Mouse (Mus musculus): Measurements from ENCODE around the gene Grem1.
A peak's percentile ranks its signal among the peaks of the same experiment; 100 is the strongest.

The Grem1 gene

DNA sequence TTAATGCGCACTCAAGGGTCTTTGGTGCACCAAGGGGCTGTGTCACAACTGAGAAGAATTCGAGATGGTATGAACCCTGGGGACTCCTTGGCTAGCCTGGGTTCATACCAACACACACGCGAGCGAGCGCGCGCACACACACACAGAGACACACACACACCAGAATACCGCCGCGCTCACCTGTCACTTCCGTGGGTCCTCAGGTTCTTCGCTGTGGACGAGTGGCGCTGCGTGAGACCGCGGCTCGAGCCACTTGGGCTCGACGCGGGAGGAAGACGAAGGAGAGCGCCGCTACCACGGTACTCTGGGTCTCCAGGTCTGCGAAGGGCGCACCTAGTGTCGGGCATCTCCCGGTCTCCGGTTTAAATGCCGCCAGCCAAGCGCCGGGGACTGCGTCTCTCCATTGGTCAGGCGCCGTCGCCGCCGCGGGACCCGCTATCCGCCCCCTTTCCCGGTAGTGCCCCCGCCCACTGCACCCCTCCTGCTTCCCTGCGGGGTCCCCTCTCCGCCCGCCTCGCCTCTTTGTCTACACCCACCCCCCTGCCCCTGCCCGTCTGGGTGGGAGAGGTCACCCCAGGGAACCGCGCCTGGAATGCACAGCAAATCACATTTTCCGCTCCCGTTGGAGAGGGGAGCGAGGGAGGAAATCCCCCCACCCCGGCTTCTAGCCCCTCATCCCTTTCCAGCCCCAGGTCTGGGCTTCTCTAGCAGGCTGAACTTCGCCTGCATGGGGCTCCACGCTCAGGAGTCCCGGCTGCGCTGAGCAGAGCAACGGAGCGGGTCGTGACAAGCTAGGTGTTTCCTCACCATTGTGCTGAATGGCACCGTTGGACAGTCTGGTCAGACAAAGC, at the start of gene Grem1:
TSS of gene Grem1 (minus strand) at position 336 of the 851 bp plus-strand sequence.
- DNase-seq: no peak

DNA sequence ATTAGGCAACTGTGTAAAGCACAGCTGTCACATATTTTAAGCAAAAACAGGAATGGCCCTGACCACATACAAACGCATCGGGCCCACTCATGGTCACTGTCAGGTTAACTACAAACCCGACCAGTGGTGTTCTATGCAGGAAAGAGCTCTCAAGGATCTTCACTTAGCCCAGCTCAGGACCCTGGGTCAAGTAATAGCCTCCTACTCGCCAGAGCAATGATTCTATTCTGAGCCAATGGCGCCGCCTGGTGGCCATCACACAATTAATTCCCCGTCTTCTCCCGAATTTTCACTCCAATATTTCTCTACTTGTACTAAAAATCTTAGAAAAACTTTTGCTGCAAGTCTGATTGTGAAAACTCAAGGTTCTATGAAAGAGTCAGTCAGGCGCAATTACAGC, 49.2 kb upstream of the Grem1 start:
- DNase-seq: peak; percentile 26

DNA sequence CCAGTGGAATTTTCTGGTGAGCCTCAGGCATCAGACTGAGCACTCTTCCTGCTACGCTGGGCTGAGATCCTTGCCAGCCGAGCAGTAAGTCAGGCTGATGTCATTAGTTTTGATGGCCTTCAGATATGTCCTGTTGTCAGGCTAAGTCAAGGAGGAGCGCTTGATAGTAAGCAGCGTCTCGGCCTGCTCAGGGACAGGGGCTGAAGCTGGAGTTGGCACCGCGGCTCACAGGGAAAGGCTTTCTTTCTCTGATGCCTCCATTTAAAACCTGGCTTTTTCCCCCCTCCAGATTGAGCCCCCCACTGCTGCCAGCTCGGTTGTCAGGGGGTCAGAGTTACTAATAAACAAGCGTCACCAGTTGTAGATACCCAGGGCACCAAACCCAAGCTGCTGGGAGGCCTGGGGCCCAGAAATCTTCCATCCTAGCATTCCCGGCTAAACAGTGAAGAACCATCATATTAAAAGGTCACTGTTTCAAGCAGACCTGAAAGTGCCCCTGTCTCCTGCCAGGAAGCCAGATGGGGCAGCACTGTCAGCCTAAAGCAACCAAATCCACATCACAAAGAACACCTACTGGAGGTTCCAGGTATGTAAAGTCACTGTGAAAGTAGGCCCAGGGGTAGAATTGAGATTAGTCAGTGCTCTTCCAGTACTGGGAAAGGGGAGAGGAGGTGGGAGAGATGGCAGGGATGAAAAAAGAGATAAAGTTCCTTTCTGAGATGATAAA, 48.6 kb upstream of the Grem1 start:
- no peak for DNase-seq

DNA sequence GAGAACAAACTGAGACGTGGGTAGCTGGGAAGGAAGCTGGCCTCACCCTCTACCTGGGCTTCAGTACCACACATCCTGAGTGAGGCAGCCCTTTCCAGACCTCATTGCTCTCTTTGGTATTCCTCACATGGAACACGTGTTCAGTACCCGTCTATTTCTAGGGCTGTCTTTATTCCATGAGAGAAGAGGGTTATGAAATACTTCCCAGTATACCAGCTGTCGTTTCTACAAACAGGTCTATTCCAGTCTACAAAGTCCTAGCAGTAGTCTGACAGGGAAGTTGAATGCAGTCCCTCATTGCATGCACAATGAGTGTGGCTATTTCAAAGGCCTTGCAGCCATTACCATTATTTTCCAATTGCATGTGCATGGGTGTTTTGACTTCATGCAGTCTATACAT, 47.3 kb upstream of the Grem1 start:
- DNase-seq: no peak

DNA sequence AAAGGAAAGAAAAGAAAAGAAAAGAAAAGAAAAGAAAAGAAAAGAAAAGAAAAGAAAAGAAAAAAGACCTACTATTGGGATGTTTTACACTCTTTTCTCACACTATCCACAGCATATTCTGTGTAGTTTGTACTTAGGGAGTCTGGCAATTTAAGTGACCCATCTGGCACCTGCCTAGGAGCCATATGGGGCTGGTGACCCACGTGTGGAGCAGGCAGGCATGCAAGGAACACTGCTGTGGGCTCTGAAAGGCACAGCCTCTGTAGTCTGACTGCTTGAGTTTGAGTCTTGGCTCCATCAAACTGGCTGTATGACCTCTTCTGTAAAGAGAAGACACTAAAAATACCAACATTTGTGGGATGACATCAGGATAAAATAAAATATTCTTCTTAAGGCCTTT, 45.3 kb upstream of the Grem1 start:
- no peak for DNase-seq

DNA sequence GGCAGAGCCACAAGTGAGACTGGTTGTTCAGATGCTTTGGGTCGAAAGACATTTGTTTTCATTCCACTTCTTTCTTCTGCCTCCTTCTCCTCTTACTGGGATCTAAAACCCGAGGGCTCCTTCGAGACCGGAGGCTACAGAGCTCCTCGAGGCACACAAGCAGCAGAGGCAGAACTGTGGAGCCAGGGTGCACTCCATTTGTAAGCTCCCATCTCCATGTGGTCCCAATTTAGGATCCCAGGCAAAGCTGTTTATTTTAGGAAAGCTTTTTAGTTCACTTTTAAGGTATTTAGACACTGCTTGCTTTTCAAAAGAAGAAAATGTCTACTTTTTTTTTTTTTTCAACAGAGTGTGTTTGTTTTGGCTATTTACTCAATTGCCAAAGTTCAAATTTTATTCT, 42.4 kb upstream of the Grem1 start:
- DNase-seq: no peak

DNA sequence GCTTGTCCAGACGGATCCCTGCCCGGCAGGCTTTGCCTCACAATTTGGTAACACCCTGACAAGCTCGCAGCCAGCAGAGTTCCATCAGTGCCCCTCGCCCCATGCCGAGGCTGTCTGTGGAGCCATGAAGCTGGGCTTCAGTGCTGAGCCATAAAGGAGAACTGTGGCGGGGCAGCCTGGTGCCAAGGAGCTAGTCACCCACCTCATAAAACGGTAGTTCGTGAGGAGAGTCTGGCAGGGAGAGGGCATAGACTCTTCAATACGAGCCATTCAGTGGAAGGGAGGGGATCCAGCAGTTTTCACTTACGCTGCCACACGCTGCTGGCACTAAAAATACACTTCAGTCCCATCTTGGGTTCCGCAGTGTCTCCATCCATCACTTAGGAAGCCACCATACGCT, 40.2 kb upstream of the Grem1 start:
- DNase-seq: no peak

DNA sequence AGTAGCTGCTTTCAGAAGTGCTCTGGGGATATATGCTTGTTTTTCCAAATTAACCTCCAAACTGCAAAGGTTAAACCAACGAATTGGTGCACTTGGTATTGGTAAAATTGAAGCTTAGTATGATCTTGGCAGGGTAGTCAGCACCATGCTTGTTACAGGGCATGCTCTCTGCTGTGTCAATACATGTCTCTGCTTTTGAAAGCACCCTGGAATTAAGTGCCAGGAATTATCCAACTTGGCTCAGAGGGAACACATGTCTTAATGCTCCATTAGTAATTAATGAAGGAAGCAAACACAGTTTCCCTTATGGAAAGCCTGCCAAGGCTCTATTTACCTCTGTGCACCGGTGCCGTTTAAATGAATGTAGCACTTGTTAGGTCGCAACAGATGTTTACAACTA, 36.7 kb upstream of the Grem1 start:
- no peak for DNase-seq

DNA sequence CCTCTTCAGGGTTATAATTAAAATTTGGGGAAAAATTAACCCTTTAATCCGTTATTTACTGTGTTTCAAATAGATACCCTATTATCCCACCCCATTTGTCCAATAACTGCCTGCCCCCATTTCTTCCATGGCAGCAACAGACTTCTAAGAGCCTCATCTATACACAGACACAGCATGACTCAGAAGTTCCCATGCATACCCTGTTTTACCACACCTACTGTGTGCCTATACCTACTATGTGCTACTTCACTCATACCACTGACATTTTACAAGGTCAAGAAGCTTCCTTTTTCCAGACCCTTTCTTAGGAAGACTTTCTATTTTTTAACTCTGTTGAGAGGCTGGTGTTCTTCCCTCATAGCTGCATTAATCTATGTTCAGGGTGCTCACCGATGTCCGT, 35.1 kb upstream of the Grem1 start:
- no peak for DNase-seq

DNA sequence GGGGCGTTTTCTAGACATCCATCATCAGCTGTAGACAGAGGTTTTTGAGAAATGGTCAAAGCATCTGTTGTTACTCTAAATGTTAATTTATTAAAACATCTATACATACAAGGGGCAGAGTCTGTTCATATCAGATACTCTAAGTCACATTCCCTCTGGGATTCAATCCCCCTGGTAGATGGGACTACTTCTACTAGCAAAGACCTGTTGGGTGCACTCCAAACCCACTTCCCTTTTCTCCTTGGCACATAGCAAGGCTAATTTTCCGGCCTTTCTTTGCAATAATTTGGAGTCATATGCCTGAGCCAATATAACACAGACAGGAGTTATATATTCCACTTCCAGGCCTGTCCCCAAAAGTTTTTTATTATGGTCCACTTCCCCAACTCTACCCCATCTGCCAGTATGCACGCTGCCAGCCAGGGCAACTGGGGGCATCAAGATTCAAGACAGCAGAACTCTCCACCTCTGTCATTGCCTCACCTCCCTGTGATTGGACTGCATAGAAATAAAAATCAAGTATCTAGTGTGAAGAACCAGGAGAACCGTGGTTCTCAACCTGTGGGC, 30.5 kb upstream of the Grem1 start:
- no peak for DNase-seq

DNA sequence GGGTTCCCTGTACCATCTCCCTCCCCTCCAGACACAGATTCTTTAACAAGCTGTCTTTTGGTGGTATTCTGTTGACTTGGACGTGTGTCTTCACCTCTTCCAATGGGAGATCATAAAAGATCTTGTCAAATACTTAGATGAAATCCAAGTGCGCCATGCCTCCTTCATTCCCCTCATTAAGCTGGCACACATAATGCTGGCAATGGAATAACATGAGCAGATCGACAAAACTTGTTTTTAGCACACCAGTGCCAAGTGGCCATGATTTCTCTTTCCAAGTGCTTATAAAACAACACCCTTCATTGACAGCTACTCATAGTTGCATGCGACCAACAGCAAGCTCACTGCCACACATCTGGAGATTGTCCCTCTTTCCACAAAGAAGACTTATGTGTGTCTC, 29.4 kb upstream of the Grem1 start:
- DNase-seq: no peak

DNA sequence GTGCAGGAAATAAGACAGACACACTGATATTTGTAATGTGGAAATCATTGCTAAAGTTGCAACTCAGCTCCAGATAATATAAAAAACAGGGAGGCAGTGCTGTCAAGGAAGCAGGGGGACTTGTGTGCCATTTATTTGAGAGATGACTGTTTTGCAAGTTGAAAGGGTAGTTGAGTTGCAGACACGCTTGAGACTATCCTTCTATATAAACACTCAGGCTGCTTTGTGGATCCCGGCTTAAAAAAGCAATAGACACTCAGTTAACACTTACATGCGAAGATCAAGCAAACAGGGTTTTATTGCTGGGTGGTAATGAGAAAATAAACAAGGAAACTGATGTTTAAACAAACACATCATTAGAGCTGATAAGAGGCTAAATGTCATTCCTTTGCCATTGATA, 26.4 kb upstream of the Grem1 start:
- DNase-seq: no peak

DNA sequence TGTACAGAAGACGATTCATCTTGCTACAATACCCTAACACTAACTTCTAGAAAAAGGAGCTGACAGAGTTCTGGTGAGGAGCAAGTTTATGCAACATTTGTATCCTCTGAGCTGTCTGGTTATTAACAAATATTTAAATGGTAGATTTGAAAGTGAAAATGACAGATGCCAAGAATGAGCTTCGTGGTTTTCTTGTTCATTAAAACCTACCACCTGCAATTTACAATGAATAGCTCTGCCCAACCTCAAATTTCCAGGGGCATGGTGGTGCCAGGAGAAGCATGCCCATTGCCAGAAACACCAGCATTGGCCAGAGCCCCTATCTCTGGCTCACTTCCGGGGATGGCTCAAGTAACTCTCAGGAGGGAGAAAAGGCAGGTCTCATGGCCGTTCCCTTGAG, 23.1 kb upstream of the Grem1 start:
- DNase-seq: no peak

DNA sequence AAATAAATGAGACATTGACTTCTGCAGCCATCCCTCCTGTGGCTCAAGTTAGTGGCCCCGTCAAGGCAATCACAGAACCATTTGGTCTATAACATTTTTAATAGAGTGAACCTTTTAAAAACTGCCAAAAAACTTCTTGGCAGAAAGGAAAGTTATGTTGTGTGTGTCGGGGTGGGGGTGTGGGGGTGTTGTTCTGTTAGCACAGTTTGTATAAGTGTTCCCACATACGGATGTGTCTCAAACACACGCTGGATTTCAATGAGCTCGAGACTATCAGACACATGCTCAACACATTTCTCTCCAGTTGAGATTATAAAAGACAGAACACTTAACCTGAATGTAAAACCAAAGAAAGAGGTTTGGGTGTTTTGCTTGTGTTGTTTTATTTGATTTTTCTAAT, 22.7 kb upstream of the Grem1 start:
- no peak for DNase-seq

DNA sequence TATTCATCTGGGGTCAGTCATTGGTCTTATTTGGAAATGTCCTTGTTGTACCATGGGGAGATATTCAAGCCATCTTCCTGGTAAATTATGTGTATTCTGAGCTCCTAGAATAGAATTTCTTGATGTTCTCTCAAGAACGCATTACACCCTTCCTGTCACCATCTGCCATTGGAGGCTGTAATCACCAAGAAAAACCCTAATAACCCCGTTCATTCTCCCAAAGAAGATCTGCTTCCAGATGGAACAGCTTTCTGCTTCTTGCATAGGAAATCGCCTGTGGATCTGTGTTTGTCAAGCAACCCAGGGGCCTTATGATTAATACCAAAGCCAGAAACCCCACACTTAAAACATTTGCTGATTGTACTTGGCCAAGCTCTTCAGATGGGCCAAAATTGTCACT, 20.9 kb upstream of the Grem1 start:
- no peak for DNase-seq

DNA sequence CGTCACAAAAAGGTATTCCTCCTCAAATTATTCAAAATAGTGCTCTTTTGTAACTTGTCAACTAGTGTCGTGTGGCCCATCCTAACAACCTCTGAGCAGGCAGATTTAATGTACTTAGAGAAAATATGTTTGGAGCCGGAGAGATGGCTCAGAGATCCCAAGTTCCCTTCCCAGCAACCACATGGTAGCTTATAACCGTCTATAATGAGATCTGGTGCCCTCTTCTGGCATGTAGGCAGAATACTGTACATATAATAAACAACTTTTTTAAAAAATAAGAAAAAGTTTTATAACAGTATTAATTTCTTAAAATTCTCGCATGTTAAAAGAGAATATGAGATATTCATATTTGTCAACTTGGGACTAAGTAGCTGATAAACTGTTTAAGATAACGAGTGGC, 19.6 kb upstream of the Grem1 start:
- DNase-seq: no peak

DNA sequence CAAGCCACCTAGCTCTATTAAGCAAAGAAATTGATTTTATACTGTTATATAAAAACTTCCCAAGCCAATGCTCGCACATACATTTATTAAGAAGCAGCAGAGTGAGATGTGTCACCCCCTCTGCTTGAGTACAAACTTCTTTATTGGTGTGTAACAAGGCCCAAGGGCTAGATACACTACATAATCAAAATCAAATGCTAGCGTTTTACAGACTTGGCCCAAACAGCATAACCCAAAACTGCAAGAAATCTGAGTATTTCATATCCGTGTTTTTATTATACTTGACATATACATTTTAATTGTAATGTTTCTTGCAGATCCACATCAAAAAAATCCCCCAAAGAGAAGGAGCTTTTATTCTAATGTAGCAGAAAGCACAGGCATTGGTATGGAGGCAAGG, 17.9 kb upstream of the Grem1 start:
- no peak for DNase-seq

DNA sequence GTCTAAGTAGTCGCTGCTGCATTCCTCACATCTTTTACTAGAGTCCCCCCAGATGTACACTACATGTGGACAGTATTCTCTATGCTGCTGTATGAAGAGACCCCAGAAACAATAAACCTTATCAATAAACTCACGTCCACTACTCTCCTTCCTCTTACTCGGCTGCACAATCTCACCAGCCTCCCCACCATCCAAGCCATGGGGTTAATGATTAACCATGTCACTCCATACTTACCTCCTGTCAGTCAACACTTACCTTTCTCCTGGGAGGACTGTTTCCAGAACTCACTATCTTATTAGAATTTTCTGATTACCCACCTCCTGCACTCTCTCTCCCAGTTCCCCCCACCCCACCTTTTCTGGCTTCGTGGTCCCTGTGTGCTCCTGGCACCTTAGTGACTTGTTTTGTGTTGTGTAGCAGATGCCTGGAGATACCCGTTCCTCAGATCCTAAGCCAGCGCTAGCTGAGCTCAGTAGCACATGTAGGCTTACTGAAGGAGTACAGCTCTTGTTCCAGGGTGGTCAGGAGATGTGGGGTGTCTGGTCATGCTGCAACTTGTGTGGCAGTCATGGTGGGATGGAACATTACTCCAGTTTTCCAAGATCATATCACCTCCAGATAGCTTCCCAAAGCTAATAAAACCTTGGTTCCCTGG, 15.8 kb upstream of the Grem1 start:
- no peak for DNase-seq

DNA sequence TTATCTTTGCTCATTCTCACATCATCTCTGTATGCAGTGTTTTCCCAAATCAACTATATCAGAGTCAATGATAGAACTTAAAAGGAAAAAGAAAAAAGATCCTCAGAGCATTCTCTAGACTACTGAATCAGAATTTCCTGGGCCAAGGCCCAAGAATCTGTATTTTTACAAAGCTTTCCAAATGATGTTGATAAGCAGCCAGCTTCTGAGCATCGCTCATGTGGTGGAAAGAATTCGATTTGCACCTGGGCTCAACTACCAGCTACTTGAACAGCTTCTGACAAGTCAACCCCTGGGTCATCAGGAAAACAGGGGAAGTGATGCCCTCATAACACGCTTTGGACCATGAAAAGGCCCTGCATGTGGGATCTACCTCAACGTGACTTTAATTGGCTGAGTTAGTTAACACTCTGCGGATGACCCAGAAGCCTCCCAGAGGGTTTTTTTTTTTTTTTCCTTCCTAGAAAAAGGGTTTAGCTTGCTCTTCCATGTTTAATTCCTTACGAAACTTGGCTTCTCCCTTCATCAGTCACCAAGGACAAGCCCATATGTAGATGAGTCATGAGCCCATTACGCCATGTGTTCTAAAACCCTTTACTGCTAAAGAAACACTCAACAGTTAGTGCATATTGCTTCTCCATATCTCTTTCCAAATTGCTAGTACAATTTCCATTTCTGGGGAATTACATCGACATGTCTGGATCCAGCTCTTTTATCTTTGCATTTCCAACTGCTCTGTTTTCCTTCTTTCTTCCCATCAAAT, 10.3 kb upstream of the Grem1 start:
- no peak for DNase-seq

DNA sequence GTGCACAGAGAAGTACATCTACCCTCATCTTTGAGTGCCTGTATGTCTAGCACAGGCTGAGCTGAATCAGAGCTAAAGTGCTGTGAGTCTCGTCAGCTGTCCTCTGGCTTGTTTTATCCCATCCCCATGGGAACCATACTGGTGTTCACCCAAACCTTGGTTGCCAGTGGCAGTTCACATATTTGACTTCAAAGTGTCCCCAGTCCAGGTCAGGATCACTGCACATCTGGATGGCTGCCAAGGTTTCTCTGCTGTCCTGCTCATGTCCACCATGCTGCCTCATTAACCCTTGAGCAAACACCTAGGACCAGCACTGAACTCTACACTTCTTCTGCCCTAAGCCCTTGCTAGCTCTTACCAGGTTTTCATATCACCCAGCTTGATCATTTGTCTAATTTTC, 7.4 kb upstream of the Grem1 start:
- no peak for DNase-seq

DNA sequence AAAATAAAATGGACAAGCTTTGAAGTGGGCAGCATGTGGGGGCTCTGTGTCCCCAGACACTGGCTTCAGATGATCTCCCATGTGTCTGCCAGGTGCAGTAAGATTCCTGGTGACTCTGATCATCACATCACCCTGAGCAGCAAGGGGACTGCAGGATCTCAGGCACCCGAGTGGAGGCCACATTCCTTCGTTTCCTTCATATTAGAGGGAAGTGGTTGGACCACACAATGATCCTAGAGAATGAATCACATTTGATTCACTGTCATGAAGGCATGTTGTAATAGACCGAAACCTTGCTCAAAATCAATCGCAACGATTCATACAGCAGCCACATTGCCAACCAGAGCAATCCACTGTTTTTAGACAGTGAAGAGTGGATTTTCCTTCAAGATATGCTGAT, 6.5 kb upstream of the Grem1 start:
- no peak for DNase-seq

DNA sequence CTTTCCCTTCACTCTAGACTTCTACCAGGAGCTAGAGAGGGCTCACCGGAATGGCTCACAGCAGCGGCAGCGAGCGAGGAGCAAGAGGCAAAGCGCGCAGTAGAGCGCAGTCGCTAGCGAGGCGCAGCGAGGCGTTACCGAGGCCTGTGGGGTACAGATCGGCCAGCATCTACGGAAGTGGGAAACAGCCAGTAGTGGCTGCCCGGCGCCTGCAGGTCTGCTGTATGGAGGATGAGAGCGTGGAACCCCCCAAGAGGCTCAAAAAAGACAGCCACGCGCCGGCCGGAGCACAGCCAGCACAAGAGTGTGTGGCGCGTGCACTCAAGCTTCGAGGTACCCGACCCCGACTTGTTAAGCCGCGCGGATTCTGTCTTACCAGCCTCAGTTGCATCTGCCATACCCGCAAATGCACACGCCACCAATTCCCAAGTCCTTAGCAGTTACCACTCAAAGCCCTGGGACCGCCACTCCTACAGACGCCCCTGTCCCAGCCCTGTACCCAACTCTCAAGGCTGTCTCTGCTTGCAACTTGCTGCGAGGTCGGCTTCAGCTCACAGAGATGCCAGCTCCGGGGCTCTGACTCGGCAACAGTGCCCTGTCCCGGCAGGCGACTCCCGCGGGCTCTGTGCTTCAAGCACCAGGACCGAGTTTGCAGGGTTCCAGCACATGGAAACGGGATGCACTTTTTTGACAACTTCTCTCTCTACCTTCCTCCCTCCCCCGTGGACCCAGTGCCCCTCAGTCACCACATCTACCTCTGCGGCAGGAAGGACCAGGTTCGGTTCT, 728 bp downstream of the Grem1 start:
- no peak for DNase-seq

Measured in thymus, postnatal 25 days (tissue).